Mouse (Mus musculus) urinary bladder, postnatal 10 days (tissue): ENCODE results near the gene Gstm2.
"Not testable (repeated sequence)": the region's sequence is repeated elsewhere in the genome, so short reads cannot be mapped to it uniquely, and the experiment has no call there.

Experiments used
- DNase-seq: peaks from one replicate; pipeline ENCODE4 v3.0.0; 2022; ENCODE audit warnings: low spot score

Gstm2 gene

GRCm38 (mm10) chr3:107996576-107996975 is 10.3 kb upstream of the Gstm2 start:
- DNase-seq = no peak

- not testable (repeated sequence) for DNase-seq
These were observed 9.7 kb upstream of the Gstm2 start for GRCm38 (mm10) chr3:107995974-107996373.

- DNase-seq = not testable (repeated sequence)
These were observed 1.1 kb downstream of the Gstm2 start for GRCm38 (mm10) chr3:107985141-107985540.

GRCm38 (mm10) chr3:107984471-107984870 is 1.8 kb downstream of the Gstm2 start:
- no peak for DNase-seq

GRCm38 (mm10) chr3:107983771-107984170 is 2.5 kb downstream of the Gstm2 start:
- DNase-seq = no peak

GRCm38 (mm10) chr3:107982726-107983125 is 3.5 kb downstream of the Gstm2 start:
- no peak for DNase-seq

- DNase-seq = no peak
These were observed 5.0 kb downstream of the Gstm2 start for GRCm38 (mm10) chr3:107981261-107981660.

- DNase-seq = no peak
These were observed 8.6 kb downstream of the Gstm2 start for GRCm38 (mm10) chr3:107977691-107978090.

GRCm38 (mm10) chr3:107974237-107974636 is 12.0 kb downstream of the Gstm2 start:
- DNase-seq = no peak

GRCm38 (mm10) chr3:107972070-107972469 is 14.2 kb downstream of the Gstm2 start:
- DNase-seq = no peak

- DNase-seq = not testable (repeated sequence)
These were observed 15.2 kb downstream of the Gstm2 start for GRCm38 (mm10) chr3:107971101-107971500.

GRCm38 (mm10) chr3:107968724-107969395 is 17.4 kb downstream of the Gstm2 start, which contains the start of gene Gstm3:
Gstm3 (minus strand) TSS chr3:107969283.
- no peak for DNase-seq

GRCm38 (mm10) chr3:107966631-107967030 is 19.6 kb downstream of the Gstm2 start:
- DNase-seq = no peak

- no peak for DNase-seq
These were observed 20.7 kb downstream of the Gstm2 start for GRCm38 (mm10) chr3:107965592-107965991.

- DNase-seq = no peak
These were observed 21.5 kb downstream of the Gstm2 start for GRCm38 (mm10) chr3:107964656-107965308.

GRCm38 (mm10) chr3:107964026-107964425 is 22.2 kb downstream of the Gstm2 start:
- no peak for DNase-seq

GRCm38 (mm10) chr3:107955260-107955659 is 31.0 kb downstream of the Gstm2 start:
- DNase-seq = not testable (repeated sequence)

- DNase-seq = no peak
These were observed 32.3 kb downstream of the Gstm2 start for GRCm38 (mm10) chr3:107953906-107954305.

GRCm38 (mm10) chr3:107953328-107953755 is 32.9 kb downstream of the Gstm2 start:
- peak; percentile 28 for DNase-seq

- no peak for DNase-seq
These were observed 35.7 kb downstream of the Gstm2 start for GRCm38 (mm10) chr3:107950531-107950930.

- DNase-seq = not testable (repeated sequence)
These were observed 36.8 kb downstream of the Gstm2 start for GRCm38 (mm10) chr3:107949461-107949860.

- no peak for DNase-seq
These were observed 40.5 kb downstream of the Gstm2 start for GRCm38 (mm10) chr3:107945729-107946128.

GRCm38 (mm10) chr3:107943239-107943990 is 42.8 kb downstream of the Gstm2 start, which contains the start of gene Gstm6:
Gstm6 (minus strand) TSS chr3:107943749.
- no peak for DNase-seq
